Mouse (Mus musculus) leukemia stem cell, adult 10-12 weeks (primary cell): ENCODE measurements around the gene Trim40. TPM values are rescaled to one million over a fixed set of nuclear protein-coding genes. Genes with fewer than 3 reads are reported as not detected.

Source experiments
- polyA plus RNA-seq: library from polyadenylated mRNA; stranded (reverse); fragments of >175 nt; gene quantifications from 2 replicates; pipeline ENCODE4 v1.2.3, GENCODE M21; 2012; ENCODE audit warnings: low replicate concordance

Trim40 gene
- not detected in 2 replicates for polyA plus RNA-seq

DNA sequence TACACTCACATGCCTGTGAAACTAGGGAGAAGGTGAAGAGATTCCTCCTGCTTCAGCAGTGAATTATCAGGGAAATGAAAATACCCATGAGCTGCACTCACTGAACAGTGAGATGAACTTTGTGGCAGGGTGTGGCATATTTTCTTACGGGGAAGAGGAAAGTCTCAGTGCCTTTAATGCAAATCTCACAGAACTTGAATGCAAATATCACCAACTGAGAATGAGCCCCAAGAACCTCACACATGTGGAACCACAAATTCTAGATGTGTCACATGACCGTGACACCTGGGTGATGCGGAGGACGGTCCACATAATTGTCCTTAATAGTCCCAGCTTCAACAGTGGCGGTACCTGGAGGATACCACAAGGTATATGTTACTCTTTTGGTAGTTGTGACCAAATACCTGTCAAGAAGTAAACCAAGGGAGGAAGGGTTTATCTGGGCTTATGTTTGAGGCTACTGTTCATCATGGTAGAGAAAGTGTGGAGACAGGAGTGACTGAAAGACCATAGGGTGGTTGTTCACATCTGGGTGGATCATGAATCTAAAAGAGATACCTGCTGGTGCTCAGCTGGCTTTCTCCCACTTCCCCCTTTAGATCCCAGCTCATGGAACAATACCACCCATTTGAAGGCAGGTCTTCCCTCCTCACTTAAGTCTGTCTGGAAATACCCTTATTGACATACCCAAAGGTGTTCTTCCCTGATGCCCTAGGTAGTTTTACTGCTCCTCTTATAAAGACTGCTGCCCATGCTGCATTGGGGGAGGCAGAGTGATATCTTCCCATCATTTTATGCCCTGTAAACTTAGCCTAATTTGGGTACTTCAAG is at the start of gene Trim40:
Gene Trim40, minus strand, starts transcription at position 51 of the 831 bp plus-strand sequence.

DNA sequence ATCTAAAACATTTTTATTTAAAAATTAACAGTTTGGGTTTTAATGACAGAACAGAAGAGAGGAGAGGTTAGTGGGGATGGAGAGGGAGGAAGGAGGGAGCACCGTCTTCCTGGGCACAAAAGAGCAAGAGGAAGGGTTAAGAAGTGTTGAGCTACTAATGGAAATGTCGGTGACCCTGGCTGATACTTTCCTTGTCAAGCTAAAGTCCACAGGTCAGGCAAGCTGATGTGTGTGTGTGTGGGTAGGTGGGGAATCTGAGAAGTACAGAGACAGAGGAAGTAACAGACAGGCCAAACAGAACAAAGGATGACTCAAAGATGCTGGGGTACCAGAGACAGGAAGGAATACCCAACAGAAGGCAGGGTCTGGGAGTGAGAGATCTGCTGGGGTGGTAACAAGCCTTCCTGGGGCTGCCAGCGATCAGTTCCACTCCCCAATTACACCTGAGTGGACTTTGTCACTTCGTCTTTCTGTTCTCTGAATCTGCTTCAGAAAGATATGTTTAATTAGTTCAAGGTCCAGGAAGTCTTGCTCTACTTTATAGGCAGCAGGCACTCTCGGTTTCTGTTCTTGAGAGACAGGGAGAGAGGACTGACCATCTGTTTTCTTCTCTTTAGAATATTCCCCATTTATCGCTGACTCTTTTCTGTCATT is 7.8 kb upstream of the Trim40 start, which contains the start of gene Trim31:
Gene Trim31, plus strand, starts transcription at position 567 of the 654 bp plus-strand sequence.

DNA sequence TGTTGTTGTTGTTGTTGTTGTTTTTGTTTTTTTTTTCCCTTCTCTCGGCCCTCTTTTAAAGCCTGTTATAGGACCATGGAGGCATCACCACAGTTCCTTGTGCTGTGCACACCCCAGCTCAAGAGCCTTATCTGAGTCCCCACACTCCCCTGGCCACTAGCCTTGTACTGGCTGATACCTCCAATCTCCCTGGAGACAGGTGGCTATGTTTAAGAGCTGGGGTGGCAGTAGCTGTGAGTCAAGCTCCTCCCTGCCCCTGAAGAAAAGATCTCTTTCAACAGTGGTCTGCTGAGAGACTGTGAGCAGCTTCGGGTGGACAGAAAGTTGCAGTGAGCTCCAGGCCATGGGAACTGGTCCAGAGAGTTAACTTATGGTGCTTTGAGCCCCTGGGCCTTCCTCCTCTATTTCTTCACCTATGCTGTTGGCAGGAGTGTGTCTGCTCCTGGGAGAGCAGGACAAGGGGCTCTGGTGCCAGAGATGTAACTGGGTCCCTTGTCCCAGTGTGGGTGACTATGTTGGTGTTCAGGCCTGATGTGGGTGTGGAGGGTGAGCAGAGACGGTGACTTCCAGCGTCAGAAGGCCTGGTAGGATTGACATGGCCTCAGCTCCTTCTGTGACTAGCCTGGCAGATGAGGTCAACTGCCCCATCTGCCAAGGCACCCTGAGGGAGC is 20.5 kb downstream of the Trim40 start, which contains the start of gene Trim10:
Gene Trim10, plus strand, starts transcription at position 291 of the 671 bp plus-strand sequence.

DNA sequence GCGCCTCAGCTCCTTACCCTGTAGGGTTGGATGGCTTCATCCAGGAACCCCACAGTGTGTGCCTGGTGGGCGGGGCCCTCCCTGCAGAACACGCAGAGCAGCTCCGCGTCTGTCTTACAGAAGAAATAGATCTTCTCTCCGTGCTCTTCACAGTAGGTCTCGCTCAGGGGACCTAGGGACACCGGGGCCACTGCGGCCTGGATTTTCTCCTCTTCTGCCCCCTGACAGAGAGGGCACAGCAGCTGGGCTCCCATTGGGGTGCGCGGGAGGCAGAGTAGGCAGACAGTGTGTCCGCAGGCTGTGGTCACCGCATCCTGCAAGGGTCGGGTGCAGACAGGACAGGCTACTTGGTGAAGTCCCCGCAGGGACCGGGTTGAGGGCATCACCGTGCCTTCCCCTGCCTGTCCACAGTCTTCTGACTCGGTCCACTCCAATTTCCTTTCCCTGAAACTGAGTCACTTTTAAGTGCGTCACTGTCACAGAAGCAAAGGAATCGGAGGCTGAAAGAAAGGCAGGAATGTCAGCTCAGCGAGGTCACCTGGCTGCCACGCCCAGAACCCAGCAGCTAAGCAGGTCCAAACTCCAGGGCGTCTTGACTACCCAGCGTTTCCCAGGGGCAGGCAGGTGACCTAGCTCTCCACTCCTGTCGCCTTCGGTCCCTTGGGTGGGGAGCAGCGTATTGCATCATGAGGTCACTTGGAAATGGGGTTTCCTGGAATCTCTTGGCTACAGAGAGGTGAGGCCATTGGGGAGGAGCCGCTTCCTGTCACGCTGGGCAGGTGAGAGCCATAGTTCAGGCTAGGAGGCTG is 23.0 kb downstream of the Trim40 start, which contains the start of gene Trim15:
Gene Trim15, minus strand, starts transcription at position 492 of the 809 bp plus-strand sequence.

DNA sequence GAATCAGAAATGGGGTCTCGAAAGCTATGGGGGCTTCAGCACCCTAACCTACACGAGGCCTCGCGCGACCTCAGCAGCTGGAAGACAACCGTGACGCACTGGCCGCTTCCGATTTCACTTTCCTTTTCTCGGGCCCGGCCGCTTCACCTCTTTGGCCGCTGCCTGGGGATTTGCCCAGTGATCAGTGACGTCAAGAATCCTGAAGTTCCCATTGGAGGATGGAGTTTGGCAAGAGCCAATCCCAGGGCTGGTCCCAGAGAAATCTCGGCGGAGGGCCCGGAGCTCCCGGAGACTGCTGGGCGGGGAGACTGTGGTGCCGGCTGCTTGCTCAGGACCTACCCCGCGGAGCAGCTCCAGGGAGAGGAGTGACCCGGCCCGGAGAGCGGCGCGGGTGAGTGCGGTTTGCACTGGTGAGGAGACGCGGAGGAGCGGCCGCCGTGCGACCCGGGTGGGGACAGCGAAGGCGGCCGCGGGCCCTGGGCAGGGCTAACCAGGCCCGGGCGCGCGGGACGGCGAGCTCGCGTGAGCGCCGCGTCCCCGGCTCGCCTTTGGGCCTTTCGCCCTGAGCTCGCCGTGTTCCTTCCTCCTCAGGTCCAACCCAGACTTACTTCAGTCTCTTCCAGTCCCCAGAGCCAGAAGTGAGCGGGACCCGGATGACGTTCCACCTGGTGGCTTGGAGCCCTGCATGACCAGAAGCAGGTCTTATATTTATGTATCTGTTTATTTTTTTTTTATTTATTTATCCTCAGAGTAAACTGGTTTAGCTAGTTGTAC is 52.9 kb downstream of the Trim40 start, which contains the start of gene Trim26:
Gene Trim26, plus strand, starts transcription at position 261 of the 774 bp plus-strand sequence.

Other genes with a start within 250 kb of the Trim40 start
- gene H2-M9, start 247.5 kb downstream of the Trim40 start, polyA plus RNA-seq, result not detected in 2 replicates
- gene H2-M1, start 217.9 kb downstream of the Trim40 start, polyA plus RNA-seq, result not detected in 2 replicates
- gene H2-M10.5, start 117.2 kb downstream of the Trim40 start, polyA plus RNA-seq, result not detected in 2 replicates
- gene H2-M10.6, start 78.0 kb downstream of the Trim40 start, polyA plus RNA-seq, result not detected in 2 replicates
- 19.6 and 19.7 TPM in 2 replicates for gene Trim26, start 53.0 kb downstream of the Trim40 start, polyA plus RNA-seq
- gene Trim15, start 22.9 kb downstream of the Trim40 start, polyA plus RNA-seq, result 0.34 and 0.50 TPM in 2 replicates
- gene Trim10, start 20.5 kb downstream of the Trim40 start, polyA plus RNA-seq, result 9.5 and 47.5 TPM in 2 replicates
- not detected in 2 replicates for gene Trim31, start 8.0 kb upstream of the Trim40 start, polyA plus RNA-seq
- 0.11 TPM in 1 of 2 replicates, not detected in the other for gene Rnf39, start 52.8 kb upstream of the Trim40 start, polyA plus RNA-seq
- gene Ppp1r11, start 61.6 kb upstream of the Trim40 start, polyA plus RNA-seq, result 87.0 and 326 TPM in 2 replicates
- gene Znrd1, start 68.4 kb upstream of the Trim40 start, polyA plus RNA-seq, result 1.0 and 4.8 TPM in 2 replicates
- gene Znrd1as, start 68.5 kb upstream of the Trim40 start, polyA plus RNA-seq, result 0.19 TPM in 1 of 2 replicates, not detected in the other
- not detected in 2 replicates for gene 2410137M14Rik, start 91.1 kb upstream of the Trim40 start, polyA plus RNA-seq
- gene H2-M5, start 99.4 kb upstream of the Trim40 start, polyA plus RNA-seq, result 0.07 TPM in 1 of 2 replicates, not detected in the other
- gene Zfp57, start 111.0 kb upstream of the Trim40 start, polyA plus RNA-seq, result 0.12 and 0.82 TPM in 2 replicates
- not detected in 2 replicates for gene Mog, start 133.3 kb upstream of the Trim40 start, polyA plus RNA-seq
- 15.3 and 37.9 TPM in 2 replicates for gene Gabbr1, start 155.8 kb upstream of the Trim40 start, polyA plus RNA-seq
- gene Olfr90, start 198.4 kb upstream of the Trim40 start, polyA plus RNA-seq, result not detected in 2 replicates
- not detected in 2 replicates for gene Olfr91, start 208.2 kb upstream of the Trim40 start, polyA plus RNA-seq
- gene Olfr92, start 230.0 kb upstream of the Trim40 start, polyA plus RNA-seq, result not detected in 2 replicates